Mouse (Mus musculus) heart, postnatal 25 days (tissue): ENCODE measurements around the gene Pfpl. TPM values are rescaled to one million over a fixed set of nuclear protein-coding genes. Genes with fewer than 3 reads are reported as not detected.

Experiments used
- DNase-seq: peaks from one replicate; pipeline ENCODE4 v3.0.0; 2022; ENCODE audit warnings: low spot score
- intact Hi-C: fragments of 180-260 bp; cut with DNase I; formaldehyde crosslinking; loops from one replicate; pipeline ENCODE4 v1.15.1; 2025
- total RNA-seq, 2 experiments: library from RNA; stranded (reverse); gene quantifications; 2 replicates each; pipeline ENCODE4 v1.2.3; 2021

Pfpl gene
- total RNA-seq, 2 experiments from 2014 or later: not detected

- intact Hi-C loops: no loop called here
- DNase-seq: no peak
These were observed 35.4 kb downstream of the Pfpl start for GRCm38 (mm10) chr19:12462851-12463721.

DNA sequence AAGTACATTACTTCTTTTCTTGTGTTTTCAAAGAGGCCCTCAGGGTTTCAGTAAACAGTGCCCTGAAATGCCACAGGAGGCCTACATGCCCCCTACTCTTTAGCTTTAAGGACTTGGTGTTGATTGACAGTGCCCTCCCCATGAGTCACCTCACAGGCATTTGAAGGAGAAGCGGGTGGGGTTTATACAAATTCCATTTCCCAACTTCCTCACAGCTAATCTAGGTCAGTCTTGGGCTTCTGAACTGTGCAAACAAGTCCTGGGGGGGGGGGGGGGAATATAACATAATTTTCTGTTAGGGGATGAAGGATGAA is 36.0 kb downstream of the Pfpl start:
- intact Hi-C loops: no loop called here
- no peak for DNase-seq

DNA sequence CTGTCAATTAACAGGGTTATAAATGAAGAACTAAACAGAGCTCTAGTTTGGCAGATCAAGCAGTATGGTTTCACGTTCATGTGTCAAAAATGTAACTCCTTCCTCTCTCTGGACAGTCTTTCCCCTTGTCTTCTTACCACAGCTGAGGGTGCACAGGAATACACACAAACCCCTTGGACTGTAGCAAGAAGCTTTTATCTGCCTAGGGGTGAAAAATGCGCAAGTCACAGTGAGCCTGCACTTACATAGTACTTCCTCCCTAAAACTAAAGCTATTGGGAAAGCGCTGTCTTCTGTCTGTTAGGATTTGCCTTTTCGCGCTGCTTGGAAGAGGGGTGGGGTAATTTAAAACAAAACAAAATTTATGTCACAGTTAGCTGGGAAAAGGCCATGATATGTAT is 36.4 kb downstream of the Pfpl start:
- intact Hi-C loops: no loop called here
- no peak for DNase-seq

- no peak for DNase-seq
- intact Hi-C loops: loop anchor here (5.0 kb wide), 2 partner anchors 38 to 128 kb away; partner anchors contain the start of gene Dtx4
These were observed 37.0 kb downstream of the Pfpl start for GRCm38 (mm10) chr19:12464674-12465073.

DNA sequence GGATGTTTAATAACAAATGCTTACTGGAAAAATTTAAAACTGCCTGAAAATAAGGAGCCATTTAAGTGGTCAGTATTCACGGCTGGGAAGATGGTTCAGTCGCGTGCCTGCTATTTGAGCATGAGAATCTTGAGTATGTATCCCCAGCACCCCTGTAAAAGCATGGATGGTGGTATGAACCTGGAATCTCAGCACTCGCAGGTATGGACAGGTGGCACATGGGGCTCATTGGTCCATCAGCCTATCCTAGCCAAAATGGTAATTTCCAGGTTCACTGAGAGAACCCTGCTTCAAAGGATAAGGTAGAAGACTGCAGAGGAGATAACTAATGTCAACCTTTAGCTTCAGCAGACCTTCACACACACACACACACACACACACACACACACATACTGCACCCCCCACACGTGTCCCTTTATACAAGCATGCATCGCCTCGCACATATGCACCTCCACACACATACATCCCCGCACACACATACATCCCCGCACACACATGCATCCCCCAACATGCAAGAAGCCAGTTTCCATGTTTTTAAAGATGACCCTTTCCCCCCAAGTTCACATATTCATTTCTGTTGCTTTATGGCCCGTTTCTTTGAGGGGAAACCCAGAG is 37.9 kb downstream of the Pfpl start:
- no peak for DNase-seq
- intact Hi-C loops: loop anchor here (5.0 kb wide), 2 partner anchors 37 to 127 kb away; partner anchors contain the start of gene Dtx4

DNA sequence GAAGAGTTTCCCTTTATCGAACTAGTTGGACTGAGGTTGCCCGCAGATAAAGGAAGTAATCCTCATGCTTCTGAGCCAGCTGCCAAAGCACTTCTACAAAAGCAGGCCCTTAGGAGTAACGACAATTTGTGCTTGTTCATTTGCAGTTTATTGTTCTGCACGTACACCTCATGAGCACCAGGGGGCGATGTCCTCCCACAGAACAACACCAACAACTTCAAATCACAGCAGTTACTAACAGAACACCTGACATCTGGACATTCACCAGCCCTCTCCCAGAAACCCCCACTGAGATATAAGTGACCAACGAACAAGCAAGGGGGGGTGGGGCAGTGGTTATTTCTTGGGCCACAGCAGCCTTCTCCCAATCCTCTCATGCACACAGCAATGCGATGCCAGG is 38.5 kb downstream of the Pfpl start:
- DNase-seq: no peak
- intact Hi-C loops: loop anchor here (5.0 kb wide), 2 partner anchors 36 to 126 kb away; partner anchors contain the start of gene Dtx4

- intact Hi-C loops: loop anchor here (5.0 kb wide), 2 partner anchors 35 to 125 kb away; partner anchors contain the start of gene Dtx4
- no peak for DNase-seq
These were observed 39.7 kb downstream of the Pfpl start for GRCm38 (mm10) chr19:12467436-12467835.

- intact Hi-C loops: no loop called here
These were observed 44.2 kb downstream of the Pfpl start for GRCm38 (mm10) chr19:12471866-12472265.

GRCm38 (mm10) chr19:12472381-12472976 is 44.8 kb downstream of the Pfpl start:
- intact Hi-C loops: no loop called here
- DNase-seq: no peak

More at GRCm38 (mm10) chr19:12471866-12472265, 44.2 kb downstream of the Pfpl start:
- no peak for DNase-seq

- no peak for DNase-seq
These were observed 45.5 kb downstream of the Pfpl start for GRCm38 (mm10) chr19:12473201-12473641.

GRCm38 (mm10) chr19:12473951-12474350 is 46.2 kb downstream of the Pfpl start:
- intact Hi-C loops: no loop called here
- no peak for DNase-seq

More at GRCm38 (mm10) chr19:12473201-12473641, 45.5 kb downstream of the Pfpl start:
- intact Hi-C loops: no loop called here

- intact Hi-C loops: no loop called here
- DNase-seq: peak; percentile 73
These were observed 47.9 kb downstream of the Pfpl start for GRCm38 (mm10) chr19:12475380-12476250.

DNA sequence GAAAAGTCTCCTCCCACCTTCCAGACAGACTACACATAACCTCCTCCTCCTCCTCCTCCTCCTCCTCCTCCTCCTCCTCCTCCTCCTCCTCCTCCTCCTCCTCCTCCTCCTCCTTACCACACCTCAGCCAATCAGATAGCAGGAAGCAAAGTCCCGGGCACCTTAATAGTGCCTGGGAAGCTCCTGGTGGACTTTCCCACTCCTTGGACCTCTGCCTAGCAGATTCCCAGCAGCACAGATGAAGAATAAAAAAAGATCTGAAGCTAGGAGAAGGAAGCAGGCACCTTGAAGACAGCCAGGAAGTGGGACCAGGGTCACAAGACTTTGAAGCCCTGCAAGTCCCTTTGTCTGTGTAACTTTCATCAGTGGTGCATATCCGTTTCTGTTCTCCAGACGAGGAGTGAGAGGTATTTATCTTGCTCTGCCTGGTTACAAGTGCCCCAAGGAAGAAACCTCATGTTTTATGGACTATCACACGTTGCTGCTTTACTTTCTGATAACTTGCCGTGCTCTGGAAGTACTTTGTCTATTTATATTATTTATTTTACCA is 49.1 kb downstream of the Pfpl start:
- intact Hi-C loops: no loop called here
- DNase-seq: no peak

GRCm38 (mm10) chr19:12478369-12478768 is 50.7 kb downstream of the Pfpl start:
- no peak for DNase-seq
- intact Hi-C loops: no loop called here

Other genes starting within 250 kb of the Pfpl start
- not detected for gene Olfr1431, start 227.3 kb upstream of the Pfpl start, total RNA-seq
- gene Olfr1432, start 195.3 kb upstream of the Pfpl start, total RNA-seq: not detected
- gene Olfr262, start 186.2 kb upstream of the Pfpl start, total RNA-seq: not detected
- gene Olfr235, start 166.9 kb upstream of the Pfpl start, total RNA-seq: not detected
- not detected for gene Olfr1434, start 148.1 kb upstream of the Pfpl start, total RNA-seq
- not detected for gene Olfr1436, start 128.8 kb upstream of the Pfpl start, total RNA-seq
- gene Olfr1437, start 102.8 kb upstream of the Pfpl start, total RNA-seq: not detected
- gene Olfr1438-ps1, start 92.0 kb upstream of the Pfpl start, total RNA-seq: not detected
- not detected for gene Olfr1440, start 40.6 kb upstream of the Pfpl start, total RNA-seq
- gene Olfr1441, start 10.5 kb upstream of the Pfpl start, total RNA-seq: not detected
- gene Mpeg1, start 32.9 kb downstream of the Pfpl start, total RNA-seq: 1 to 10 TPM; 7.4 to 8.3 TPM
- 1 to 10 TPM; 6.8 to 8.1 TPM for gene Dtx4, start 73.5 kb downstream of the Pfpl start, total RNA-seq
- gene Fam111a, start 117.8 kb downstream of the Pfpl start, total RNA-seq: 1 to 10 TPM; 5.6 to 6.1 TPM
- not detected for gene Gm4952, start 172.1 kb downstream of the Pfpl start, total RNA-seq
- not detected for gene Glyat, start 205.4 kb downstream of the Pfpl start, total RNA-seq
- not detected for gene Olfr1442, start 242.5 kb downstream of the Pfpl start, total RNA-seq